Comparison of ENCODE assay signal across 10 mouse cellular contexts in genomic region chr17:8232089-8232488, GRCm38 (mm10). TPM values are rescaled to one million over a fixed set of nuclear protein-coding genes. Genes with fewer than 3 reads are reported as not detected.
A peak's percentile ranks its signal among the peaks of the same experiment; 100 is the strongest.
DNase-seq lines count a peak whose midpoint lies in the region; ATAC-seq and TF ChIP-seq lines count a peak whose summit lies in the region.
"Had no signal": no experiment of that assay in that cellular context is flagged by ENCODE, and none has a peak within 500 bp of the region (broad histone marks: within the 10 kb centered on the region; RNA-seq: fewer than 3 reads in every experiment).

No protein-coding gene starts in this region.

- WGBS in embryonic facial prominence, embryonic 15.5 days, result 71% methylated on average over 5 of the region's 5 CpGs
- 83% methylated on average over 5 of the region's 5 CpGs for WGBS in limb, embryonic 10.5 days
- WGBS in neural tube, embryonic 15.5 days, result 73% methylated on average over 5 of the region's 5 CpGs

- H3K9me3 ChIP-seq in embryonic facial prominence, embryonic 15.5 days (replicated peaks), result no peaks in the 10 kb centered on the region
- no peaks in the 10 kb centered on the region for H3K9me3 ChIP-seq in limb, embryonic 10.5 days (replicated peaks)
- H3K9me3 ChIP-seq in neural tube, embryonic 15.5 days (replicated peaks), result no peaks in the 10 kb centered on the region
- H3K9me3 ChIP-seq: limb, embryonic 13.5 days had no signal

- H3K27ac ChIP-seq in layer of hippocampus, adult 2 months, result no peak overlapping the region; the same call in 1 of the 2 replicates
- no peak overlapping the region for H3K27ac ChIP-seq in embryonic facial prominence, embryonic 15.5 days (replicated peaks)
- H3K27ac ChIP-seq in limb, embryonic 10.5 days, result no peak overlapping the region
- H3K27ac ChIP-seq in neural tube, embryonic 15.5 days (replicated peaks), result no peak overlapping the region
- H3K27ac ChIP-seq: limb, embryonic 13.5 days had no signal

- H3K4me3 ChIP-seq in layer of hippocampus, adult 2 months, result no peak overlapping the region
- H3K4me3 ChIP-seq in embryonic facial prominence, embryonic 15.5 days (replicated peaks), result no peak overlapping the region
- no peak overlapping the region for H3K4me3 ChIP-seq in limb, embryonic 10.5 days
- no peak overlapping the region for H3K4me3 ChIP-seq in neural tube, embryonic 15.5 days (replicated peaks)
- H3K4me3 ChIP-seq: limb, embryonic 13.5 days had no signal

- 0 out of 2 replicates have a peak, but pooled peaks have one; percentile 24 for ATAC-seq in embryonic facial prominence, embryonic 15.5 days (ENCODE audit: insufficient number of reproducible peaks, low FRiP score, low TSS enrichment, low read depth)
- ATAC-seq in neural tube, embryonic 15.5 days (ENCODE audit: low FRiP score), result no peak

- no peak overlapping the region for H3K4me2 ChIP-seq in embryonic facial prominence, embryonic 15.5 days (replicated peaks)
- H3K4me2 ChIP-seq in neural tube, embryonic 15.5 days, result no peak overlapping the region
- H3K4me2 ChIP-seq: limb, embryonic 13.5 days had no signal

- no peaks in the 10 kb centered on the region for H3K36me3 ChIP-seq in embryonic facial prominence, embryonic 15.5 days
- no peaks in the 10 kb centered on the region for H3K36me3 ChIP-seq in limb, embryonic 10.5 days
- H3K36me3 ChIP-seq in neural tube, embryonic 15.5 days, result no peaks in the 10 kb centered on the region
- H3K36me3 ChIP-seq: limb, embryonic 13.5 days had no signal

- DNase-seq in layer of hippocampus, adult 2 months (ENCODE audit: low spot score in 2 of 2), result peak; percentile 30 to 34
- no peak for DNase-seq in layer of hippocampus, adult 9-10 months (ENCODE audit: low spot score)
- peak; percentile 48 to 65 for DNase-seq in kidney, postnatal 4 days
- peak; percentile 22 to 40 for DNase-seq in right cerebral cortex, postnatal 36 days (ENCODE audit: low spot score in 2 of 2)
- no peak for DNase-seq in limb, embryonic 10.5 days (ENCODE audit: low spot score)

- H3K4me1 ChIP-seq in embryonic facial prominence, embryonic 15.5 days, result no peaks in the 10 kb centered on the region
- peaks cover 11% of the 10 kb centered on the region for H3K4me1 ChIP-seq in limb, embryonic 10.5 days
- no peaks in the 10 kb centered on the region for H3K4me1 ChIP-seq in neural tube, embryonic 15.5 days
- H3K4me1 ChIP-seq: limb, embryonic 13.5 days had no signal

- TF ChIP-seq CTCF in layer of hippocampus, adult 2 months (conservative IDR thresholded peaks at IDR 0.05), result no peak

- 0 out of 2 replicates have a peak, but pooled peaks cover 4% of the 10 kb centered on the region for H3K27me3 ChIP-seq in embryonic facial prominence, embryonic 15.5 days
- 0 out of 2 replicates have a peak, but pooled peaks cover 3% of the 10 kb centered on the region for H3K27me3 ChIP-seq in limb, embryonic 10.5 days (ENCODE audit: low read depth, poor library complexity, severe bottlenecking)
- H3K27me3 ChIP-seq in neural tube, embryonic 15.5 days (replicated peaks), result no peaks in the 10 kb centered on the region
- H3K27me3 ChIP-seq: limb, embryonic 13.5 days had no signal

- no peak overlapping the region for H3K9ac ChIP-seq in embryonic facial prominence, embryonic 15.5 days
- no peak overlapping the region for H3K9ac ChIP-seq in neural tube, embryonic 15.5 days (replicated peaks)
- H3K9ac ChIP-seq: limb, embryonic 13.5 days had no signal

RNA-seq across cellular contexts. Expression of gene Ccr6, which starts 3.8 kb away (rescaled TPM):
- under 1 TPM in 1 of 2 experiments, not detected in 1; 0.31 TPM for total RNA-seq in layer of hippocampus, adult 2 months (2021)
- polyA plus RNA-seq in embryonic facial prominence, embryonic 15.5 days (2015; fragmentation: Nextera tagmentation; extraction: Ambion mirVana), result 0.37 TPM in 1 of 2 replicates, not detected in the other
- polyA plus RNA-seq in limb, embryonic 10.5 days (2016; fragmentation: Nextera tagmentation; extraction: Ambion mirVana), result not detected in 2 replicates
- 0.37 TPM in 1 of 2 replicates, not detected in the other for polyA plus RNA-seq in neural tube, embryonic 15.5 days (2015; fragmentation: Nextera tagmentation; extraction: Ambion mirVana)
- total RNA-seq: adrenal gland, adult 18-20 months had no signal
- polyA plus RNA-seq: limb, embryonic 13.5 days; neural tube, embryonic 14.5 days had no signal

RNA-seq across cellular contexts. Expression of gene Mpc1, which starts 50.6 kb away (rescaled TPM):
- 100 to 1,000 TPM; 138 to 143 TPM for total RNA-seq in layer of hippocampus, adult 2 months (2021)
- polyA plus RNA-seq in embryonic facial prominence, embryonic 15.5 days (2015; fragmentation: Nextera tagmentation; extraction: Ambion mirVana), result 159 and 161 TPM in 2 replicates
- polyA plus RNA-seq in limb, embryonic 10.5 days (2016; fragmentation: Nextera tagmentation; extraction: Ambion mirVana), result 81.4 and 84.6 TPM in 2 replicates
- 382 and 460 TPM in 2 replicates for polyA plus RNA-seq in neural tube, embryonic 15.5 days (2015; fragmentation: Nextera tagmentation; extraction: Ambion mirVana)

Comparison
In these comparisons a context has a peak if more than half of its experiments do, and no peak if none do; other contexts are left out.
1. DNase-seq: peak in layer of hippocampus, adult 2 months (2 of 2), kidney, postnatal 4 days (2 of 2) and right cerebral cortex, postnatal 36 days (2 of 2); none in layer of hippocampus, adult 9-10 months (single experiment) and limb, embryonic 10.5 days (single experiment).